Mouse (Mus musculus) brown adipose tissue, adult 24 weeks (tissue): ENCODE data around the gene Laptm4a. TPM values are rescaled to one million over a fixed set of nuclear protein-coding genes. Genes with fewer than 3 reads are reported as not detected.

Experiments
- H3K27ac ChIP-seq: fragments of 200-500 bp; replicated peaks from 2 replicates; pipeline ENCODE4 v1.5.1; 2012; ENCODE audit warnings: low read depth, mild to moderate bottlenecking, low read length
- H3K4me1 ChIP-seq: fragments of 200-500 bp; 2 replicates; pipeline ENCODE4 v1.6.1; 2012; ENCODE audit warnings: low read length, mixed read lengths; ENCODE audit not compliant: control insufficient read depth, insufficient read depth, insufficient read length
- H3K4me3 ChIP-seq: fragments of 200-500 bp; 2 replicates; pipeline ENCODE4 v1.5.1; 2012; ENCODE audit warnings: low read depth, mild to moderate bottlenecking, low read length, moderate library complexity; ENCODE audit not compliant: insufficient read depth
- polyA plus RNA-seq: library from polyadenylated mRNA; stranded (reverse); fragments of >200 nt; gene quantifications from 2 replicates; pipeline ENCODE4 v1.2.4, GENCODE M21; 2012; ENCODE audit not compliant: missing spikeins, insufficient read depth, insufficient read length

Gene Laptm4a
- polyA plus RNA-seq, result 307 and 401 TPM in 2 replicates

GRCm38 (mm10) chr12:8921394-8922368 is at the start of gene Laptm4a:
Gene Laptm4a (plus strand): TSS chr12:8921664.
- Histone ChIP-seq H3K4me3 (peak within 1 kb of the TSS; percentile 91), H3K27ac (peak within 1 kb of the TSS; percentile 98)

GRCm38 (mm10) chr12:8875583-8875982 is 45.9 kb upstream of the Laptm4a start:
- no peak overlapping the region for H3K4me3 ChIP-seq
- no peak overlapping the region for H3K27ac ChIP-seq
- H3K4me1 ChIP-seq, result peaks cover 6% of the 10 kb centered on the region; the same call in 1 of the 2 replicates

More at GRCm38 (mm10) chr12:8921394-8922368, at the start of gene Laptm4a:
- H3K4me1 ChIP-seq, result peaks cover 3% of the 10 kb centered on the region; the same call in 1 of the 2 replicates

- Histone ChIP-seq H3K27ac (0 out of 2 replicates have a peak overlapping the region, but pooled peaks have one; percentile 28), H3K4me3 (no peak overlapping the region), H3K4me1 (peaks cover 6% of the 10 kb centered on the region; the same call in 1 of the 2 replicates)
Observed at GRCm38 (mm10) chr12:8876865-8877264, 44.6 kb upstream of the Laptm4a start.

- peaks cover 6% of the 10 kb centered on the region; the same call in 1 of the 2 replicates for H3K4me1 ChIP-seq
- H3K27ac ChIP-seq, result 0 out of 2 replicates have a peak overlapping the region, but pooled peaks have one; percentile 28
- no peak overlapping the region for H3K4me3 ChIP-seq
Observed at GRCm38 (mm10) chr12:8877413-8877812, 44.1 kb upstream of the Laptm4a start.

GRCm38 (mm10) chr12:8878752-8879151 is 42.7 kb upstream of the Laptm4a start:
- Histone ChIP-seq H3K27ac (no peak overlapping the region), H3K4me3 (no peak overlapping the region), H3K4me1 (peaks cover 6% of the 10 kb centered on the region; the same call in 1 of the 2 replicates)

GRCm38 (mm10) chr12:8879389-8879788 is 42.1 kb upstream of the Laptm4a start:
- no peak overlapping the region for H3K27ac ChIP-seq

GRCm38 (mm10) chr12:8881736-8882135 is 39.7 kb upstream of the Laptm4a start:
- H3K4me3 ChIP-seq, result no peak overlapping the region
- H3K27ac ChIP-seq, result no peak overlapping the region
- peaks cover 6% of the 10 kb centered on the region; the same call in 1 of the 2 replicates for H3K4me1 ChIP-seq

More at GRCm38 (mm10) chr12:8879389-8879788, 42.1 kb upstream of the Laptm4a start:
- H3K4me1 ChIP-seq, result peaks cover 6% of the 10 kb centered on the region; the same call in 1 of the 2 replicates
- no peak overlapping the region for H3K4me3 ChIP-seq

- H3K27ac ChIP-seq, result no peak overlapping the region
- H3K4me1 ChIP-seq, result peaks cover 6% of the 10 kb centered on the region; the same call in 1 of the 2 replicates
- no peak overlapping the region for H3K4me3 ChIP-seq
Observed at GRCm38 (mm10) chr12:8882376-8882775, 39.1 kb upstream of the Laptm4a start.

- Histone ChIP-seq H3K27ac (no peak overlapping the region), H3K4me1 (no peaks in the 10 kb centered on the region), H3K4me3 (no peak overlapping the region)
Observed at GRCm38 (mm10) chr12:8884426-8885145, 36.9 kb upstream of the Laptm4a start.

GRCm38 (mm10) chr12:8885146-8885543 is 36.3 kb upstream of the Laptm4a start:
- Histone ChIP-seq H3K4me1 (no peaks in the 10 kb centered on the region), H3K27ac (no peak overlapping the region), H3K4me3 (no peak overlapping the region)

- Histone ChIP-seq H3K4me3 (no peak overlapping the region), H3K4me1 (no peaks in the 10 kb centered on the region), H3K27ac (no peak overlapping the region)
Observed at GRCm38 (mm10) chr12:8885950-8886349, 35.5 kb upstream of the Laptm4a start.

- no peaks in the 10 kb centered on the region for H3K4me1 ChIP-seq
- no peak overlapping the region for H3K4me3 ChIP-seq
- H3K27ac ChIP-seq, result no peak overlapping the region
Observed at GRCm38 (mm10) chr12:8888445-8888844, 33.0 kb upstream of the Laptm4a start.

- Histone ChIP-seq H3K4me3 (no peak overlapping the region), H3K4me1 (no peaks in the 10 kb centered on the region), H3K27ac (no peak overlapping the region)
Observed at GRCm38 (mm10) chr12:8889117-8889665, 32.3 kb upstream of the Laptm4a start.

- no peaks in the 10 kb centered on the region for H3K4me1 ChIP-seq
- peak overlapping the region; percentile 40 for H3K4me3 ChIP-seq
- no peak overlapping the region for H3K27ac ChIP-seq
Observed at GRCm38 (mm10) chr12:8892876-8893532, 28.5 kb upstream of the Laptm4a start.
